Mouse (Mus musculus) MEL (cell line): ENCODE data around the gene Fbxo36.

ENCODE experiments used
- CTCF ChIP-seq, 3 experiments: IDR thresholded peaks in 2 of 3; conservative IDR thresholded peaks in 1 of 3; 2 replicates each; pipeline ENCODE4 v1.5.1; 2011 to 2012; ENCODE audit warnings: low read length in 3 of 3, low read depth in 2 of 3, mild to moderate bottlenecking in 2 of 3, improper control_type of control experiment in 1 of 3, inconsistent platforms in 1 of 3, mixed read lengths in 1 of 3, moderate library complexity in 1 of 3; ENCODE audit not compliant: control insufficient read depth in 1 of 3, insufficient read depth in 1 of 3, poor library complexity in 1 of 3, severe bottlenecking in 1 of 3
- EP300 ChIP-seq, 2 experiments: IDR thresholded peaks; 2 replicates each; pipeline ENCODE4 v1.6.1; 2011; ENCODE audit warnings: improper control_type of control experiment in 2 of 2, low read length in 2 of 2, low read depth in 1 of 2, mild to moderate bottlenecking in 1 of 2
- GATA1 ChIP-seq: IDR thresholded peaks from 2 replicates; pipeline ENCODE4 v1.6.1; 2011; ENCODE audit warnings: low read depth, low read length, improper control_type of control experiment
- MXI1 ChIP-seq: IDR thresholded peaks from 2 replicates; pipeline ENCODE4 v1.6.1; 2011; ENCODE audit warnings: mild to moderate bottlenecking, low read depth, low read length, improper control_type of control experiment
- MYB ChIP-seq: IDR thresholded peaks from 2 replicates; pipeline ENCODE4 v1.6.1; 2011; ENCODE audit warnings: mild to moderate bottlenecking, low read depth, low read length, improper control_type of control experiment
- NELFE ChIP-seq: IDR thresholded peaks from 2 replicates; pipeline ENCODE4 v1.6.1; 2011; ENCODE audit warnings: low read depth, low read length, improper control_type of control experiment
- POLR2A ChIP-seq, 2 experiments: IDR thresholded peaks; 2 replicates each; pipeline ENCODE4 v1.6.1; 2011 to 2012; ENCODE audit warnings: low read length in 2 of 2, mild to moderate bottlenecking in 2 of 2, control low read depth in 1 of 2, improper control_type of control experiment in 1 of 2, low read depth in 1 of 2, moderate library complexity in 1 of 2; ENCODE audit not compliant: control insufficient read depth in 1 of 2, insufficient read depth in 1 of 2, poor library complexity in 1 of 2
- POLR2AphosphoS2 ChIP-seq: IDR thresholded peaks from 2 replicates; pipeline ENCODE4 v1.6.1; 2011; ENCODE audit warnings: low read length, improper control_type of control experiment
- RCOR1 ChIP-seq: IDR thresholded peaks from 2 replicates; pipeline ENCODE4 v1.6.1; 2012; ENCODE audit warnings: low read depth, mild to moderate bottlenecking, inconsistent platforms, low read length, improper control_type of control experiment
- SMC3 ChIP-seq: IDR thresholded peaks from 2 replicates; pipeline ENCODE4 v1.6.1; 2011; ENCODE audit warnings: low read depth, low read length, improper control_type of control experiment
- TAL1 ChIP-seq: IDR thresholded peaks from 2 replicates; pipeline ENCODE4 v1.6.1; 2012; ENCODE audit warnings: mild to moderate bottlenecking, inconsistent platforms, low read length, moderate library complexity, mixed read lengths
- UBTF ChIP-seq: IDR thresholded peaks from 2 replicates; pipeline ENCODE4 v1.6.1; 2012; ENCODE audit warnings: low read depth, mild to moderate bottlenecking, inconsistent platforms, low read length, improper control_type of control experiment, moderate library complexity, borderline replicate concordance; ENCODE audit not compliant: insufficient read depth

GRCm38 (mm10) chr1:84918865-84919264, 79.2 kb downstream of the Fbxo36 start:
- TF ChIP-seq MYB, result no peak
- TF ChIP-seq GATA1, result no peak
- no peak for TF ChIP-seq CTCF (IDR thresholded peaks at IDR 0.05 in 2 of 3, conservative IDR thresholded peaks at IDR 0.05 in 1 of 3; ENCODE audit: control insufficient read depth in 1 of 3, insufficient read depth in 1 of 3, low read depth in 2 of 3, low read length in 3 of 3, poor library complexity in 1 of 3, severe bottlenecking in 1 of 3)
- no peak for TF ChIP-seq POLR2A (IDR thresholded peaks at IDR 0.05; ENCODE audit: control insufficient read depth in 1 of 2, insufficient read depth in 1 of 2, low read depth in 1 of 2, low read length in 2 of 2, poor library complexity in 1 of 2)
- TF ChIP-seq POLR2AphosphoS2, result no peak
- no peak for TF ChIP-seq NELFE
- no peak for TF ChIP-seq TAL1
- TF ChIP-seq SMC3, result no peak
- no peak for TF ChIP-seq EP300 (IDR thresholded peaks at IDR 0.05; ENCODE audit: low read depth in 1 of 2, low read length in 2 of 2)
- TF ChIP-seq UBTF, result no peak
- no peak for TF ChIP-seq RCOR1
- no peak for TF ChIP-seq MXI1
